Mouse (Mus musculus) brain, embryonic 14.5 days (tissue): ENCODE results near the gene Blm. TPM values are rescaled to one million over a fixed set of nuclear protein-coding genes. Genes with fewer than 3 reads are reported as not detected.

Experiments used
- DNase-seq: peaks from one replicate; pipeline ENCODE4 v3.0.0-alpha.2; 2011; ENCODE audit warnings: low read depth
- CTCF ChIP-seq: fragments of 200-500 bp; IDR thresholded peaks from 2 replicates; pipeline ENCODE4 v1.5.1; 2012; ENCODE audit warnings: inconsistent platforms, mild to moderate bottlenecking, moderate library complexity, borderline replicate concordance; ENCODE audit not compliant: insufficient read depth, insufficient read length; ENCODE audit errors: extremely low read depth
- POLR2A ChIP-seq: fragments of 200-500 bp; IDR thresholded peaks from 2 replicates; pipeline ENCODE4 v1.6.1; 2012; ENCODE audit warnings: mild to moderate bottlenecking, inconsistent platforms, borderline replicate concordance; ENCODE audit not compliant: poor library complexity, insufficient read depth, insufficient read length, severe bottlenecking; ENCODE audit errors: extremely low read depth
- polyA plus RNA-seq: library from polyadenylated mRNA; depleted of rRNA; stranded (reverse); fragments of >200 nt; gene quantifications from 2 replicates; pipeline ENCODE4 v1.2.3, GENCODE M21; 2012; rRNA removed

Blm gene
- 10.8 and 11.7 TPM in 2 replicates for polyA plus RNA-seq

DNA sequence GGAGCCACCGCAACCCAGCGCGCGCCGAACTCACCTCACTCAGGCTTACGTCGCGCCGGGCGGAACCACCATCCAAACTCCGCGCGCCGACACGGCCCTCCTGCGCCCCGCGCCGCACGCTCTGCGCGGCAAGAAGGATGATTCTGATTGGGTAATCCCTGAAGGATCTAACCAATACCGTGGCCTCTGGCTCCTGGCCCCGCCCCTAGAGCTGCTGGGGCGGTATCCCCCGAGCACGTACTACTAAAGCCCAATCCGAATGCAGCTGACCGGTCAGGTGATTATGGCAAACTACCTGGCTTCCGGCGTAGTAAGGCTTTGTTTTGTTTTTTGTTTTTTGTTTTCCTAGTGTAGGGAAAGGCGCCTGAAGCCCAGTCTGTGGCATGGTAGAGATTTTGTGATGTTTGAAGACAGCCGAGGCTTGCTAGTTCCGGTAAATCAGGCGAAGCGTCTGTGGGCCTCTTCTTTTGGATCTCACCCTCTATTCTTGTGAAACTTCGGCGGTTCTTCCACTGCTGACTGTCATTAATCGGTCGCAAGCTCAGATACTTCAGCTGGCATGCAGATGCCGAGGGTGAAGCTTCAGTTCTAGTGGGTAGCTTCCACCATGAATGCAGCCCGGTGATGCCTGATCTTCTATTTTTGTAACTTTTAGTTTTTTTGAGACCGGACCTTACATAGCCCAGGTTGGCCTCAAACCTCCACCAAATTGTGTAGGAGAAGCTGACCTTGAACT is at the start of gene Blm:
Gene Blm, minus strand, starts transcription at position 111 of the 736 bp plus-strand sequence.
- TF ChIP-seq CTCF (no peak), POLR2A (peak; percentile 77)
- peak; percentile 99 for DNase-seq

- peak; percentile 82 for TF ChIP-seq CTCF
- TF ChIP-seq POLR2A: no peak
- peak; percentile 85 for DNase-seq
Measured at GRCm38 (mm10) chr7:80583981-80584380, 49.1 kb upstream of the Blm start.

DNA sequence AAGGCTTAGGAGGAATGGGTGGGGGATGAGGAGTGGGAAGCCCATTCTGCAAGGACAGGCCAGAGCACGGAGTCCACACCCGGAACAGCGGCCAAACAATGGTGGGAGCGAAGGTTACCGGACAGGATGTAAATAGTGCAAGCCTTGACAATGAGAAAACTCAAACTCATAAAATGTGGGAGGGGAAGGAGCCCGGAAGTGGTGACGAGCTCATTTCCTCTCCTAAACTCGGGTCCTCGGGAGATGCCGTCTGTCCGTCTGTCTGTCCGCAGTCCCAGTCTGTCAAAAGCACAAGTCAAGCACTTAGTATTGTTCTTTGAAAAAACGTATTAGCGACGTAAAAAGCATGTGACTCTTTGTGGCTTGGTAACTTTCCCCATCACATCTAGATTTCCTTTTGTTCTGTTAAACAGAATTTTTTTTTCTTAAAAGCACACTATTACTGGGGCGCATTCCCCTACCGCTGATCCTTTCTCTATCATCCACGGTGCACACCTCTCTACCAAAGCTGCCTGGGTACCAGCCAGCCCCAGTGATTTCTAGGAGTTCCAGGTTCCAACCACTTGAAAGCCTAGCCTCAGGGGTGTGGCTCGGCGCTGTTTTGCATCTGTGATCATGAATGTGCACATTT is 48.0 kb upstream of the Blm start:
- no peak for TF ChIP-seq CTCF
- TF ChIP-seq POLR2A: no peak
- no peak for DNase-seq

GRCm38 (mm10) chr7:80580368-80580767 is 45.4 kb upstream of the Blm start:
- TF ChIP-seq CTCF (peak; percentile 36; the same call in 1 of the 2 replicates), POLR2A (no peak)
- DNase-seq: no peak

- TF ChIP-seq CTCF (no peak), POLR2A (no peak)
Measured at GRCm38 (mm10) chr7:80577417-80577980, 42.6 kb upstream of the Blm start.

DNA sequence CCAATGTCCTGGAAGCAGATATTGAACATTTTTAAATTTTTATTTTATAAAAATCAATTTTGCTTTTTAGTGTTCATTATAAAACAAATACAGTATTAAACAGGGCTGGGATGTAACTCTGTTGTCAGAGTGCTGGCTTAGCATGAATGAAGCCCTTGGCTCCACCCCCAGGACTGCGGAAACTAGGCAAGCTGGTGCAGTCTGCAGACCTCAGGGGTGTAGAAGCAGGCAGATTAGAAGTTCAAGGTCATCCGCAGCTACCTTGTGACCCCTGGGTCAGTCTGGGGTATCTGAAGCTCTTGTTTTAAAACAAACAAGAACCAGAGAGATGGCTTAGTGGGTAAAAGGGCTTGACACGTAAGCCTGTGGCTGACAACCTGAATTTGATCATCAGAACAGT is 41.7 kb upstream of the Blm start:
- DNase-seq: no peak
- TF ChIP-seq POLR2A (no peak), CTCF (no peak)

More at GRCm38 (mm10) chr7:80577417-80577980, 42.6 kb upstream of the Blm start:
- peak; percentile 70 for DNase-seq

DNA sequence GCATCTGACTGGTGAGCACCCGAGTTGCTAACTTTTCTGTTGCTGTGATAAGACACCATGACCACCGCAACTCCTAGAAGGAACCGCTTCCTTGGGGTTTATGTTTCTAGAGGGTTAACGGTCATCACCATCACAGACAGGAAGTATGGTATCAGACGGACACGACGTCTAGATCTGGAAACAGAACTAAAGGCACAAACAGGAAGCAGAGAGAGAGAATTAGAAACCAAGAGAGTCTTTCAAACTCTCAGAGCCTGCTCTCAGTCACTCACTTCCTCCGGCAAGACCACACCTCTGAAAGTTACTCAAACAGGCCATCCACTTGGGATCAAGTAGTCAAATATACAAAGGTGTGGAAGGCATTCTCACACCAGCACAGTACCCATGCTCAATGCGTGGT is 40.8 kb upstream of the Blm start:
- no peak for DNase-seq
- TF ChIP-seq POLR2A (no peak), CTCF (no peak)

DNA sequence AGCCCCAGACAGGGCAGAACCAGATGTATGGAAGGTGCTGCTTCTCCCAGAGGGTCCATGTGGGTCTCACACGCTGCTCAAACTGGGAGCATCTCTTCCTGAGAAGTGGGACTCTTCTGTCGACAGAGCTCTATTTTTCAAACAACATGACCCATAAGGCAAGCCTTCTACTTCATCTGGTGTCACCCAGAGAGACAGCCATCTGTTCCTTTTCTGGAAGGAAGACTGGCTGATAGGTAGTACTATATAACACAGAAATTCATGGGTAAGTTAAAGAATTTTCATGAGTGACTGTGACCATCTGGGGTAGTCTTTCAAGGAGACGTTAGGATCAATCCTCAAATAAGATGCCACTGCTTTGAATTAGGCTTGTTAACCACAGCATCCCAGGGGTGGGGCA is 38.2 kb upstream of the Blm start:
- peak; percentile 28 for DNase-seq
- TF ChIP-seq POLR2A (no peak), CTCF (no peak)

DNA sequence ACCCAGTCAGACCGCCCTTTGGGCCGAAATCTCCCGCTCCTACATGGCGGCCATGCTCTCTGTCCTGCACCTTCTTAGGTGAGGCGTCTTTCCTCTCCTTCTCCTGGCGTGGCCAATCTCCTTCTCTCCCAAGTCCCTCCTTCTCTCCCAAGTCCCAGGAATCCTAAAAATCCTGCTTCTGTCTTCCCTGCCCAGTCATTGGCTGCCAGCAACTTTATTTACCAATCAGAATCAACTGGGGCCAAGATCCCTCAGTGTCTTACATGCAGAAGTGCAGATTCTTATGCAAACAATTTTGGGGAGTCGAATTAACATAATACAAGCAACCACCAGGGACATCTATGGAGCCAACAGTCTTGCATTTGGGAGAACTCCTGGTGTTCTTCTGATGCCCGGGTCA is 33.1 kb upstream of the Blm start:
- TF ChIP-seq POLR2A (no peak), CTCF (no peak)
- no peak for DNase-seq

GRCm38 (mm10) chr7:80561931-80562330 is 27.0 kb upstream of the Blm start:
- DNase-seq: peak; percentile 11
- TF ChIP-seq CTCF (no peak), POLR2A (no peak)

DNA sequence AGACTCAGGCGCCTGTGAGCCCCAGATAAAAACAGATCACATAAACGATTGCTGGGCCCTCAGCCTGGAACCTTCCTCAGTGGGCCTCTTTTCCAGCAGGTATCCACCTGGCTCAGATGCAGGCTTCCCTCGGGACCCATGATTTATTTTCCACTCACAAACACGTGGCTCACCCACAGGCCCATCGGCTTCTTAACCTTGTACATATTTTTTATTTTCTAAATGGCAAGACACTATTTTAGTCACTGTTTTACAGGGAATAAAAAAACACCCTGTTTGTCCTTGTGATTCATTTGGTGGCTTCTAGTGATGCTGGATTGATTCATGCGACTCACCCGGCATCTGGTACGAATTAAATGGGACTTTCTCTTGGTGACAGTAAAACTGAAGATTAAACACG is 26.4 kb upstream of the Blm start:
- DNase-seq: no peak
- no peak for TF ChIP-seq POLR2A
- no peak for TF ChIP-seq CTCF

- no peak for DNase-seq
- no peak for TF ChIP-seq CTCF
- no peak for TF ChIP-seq POLR2A
Measured at GRCm38 (mm10) chr7:80558572-80558971, 23.7 kb upstream of the Blm start.

DNA sequence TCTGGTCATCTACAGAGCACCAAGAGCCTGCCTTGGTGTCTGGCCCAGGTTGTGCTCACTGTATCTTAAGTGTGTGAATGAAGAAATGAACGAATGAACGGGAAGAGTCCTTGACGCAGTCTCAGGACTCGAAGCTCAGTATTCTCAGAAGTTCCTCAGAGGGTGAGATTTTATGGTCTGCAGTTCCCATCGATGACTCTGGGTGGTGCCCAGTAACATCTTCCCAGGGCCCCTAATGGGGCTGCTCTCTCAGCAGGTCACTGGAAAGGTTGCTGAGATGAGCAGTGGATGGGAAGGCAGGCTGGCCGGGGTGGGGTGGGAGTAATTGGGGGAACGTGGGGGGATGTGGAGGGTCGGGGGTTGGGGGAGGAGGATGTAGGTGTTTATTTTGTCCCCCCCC is 23.2 kb upstream of the Blm start:
- TF ChIP-seq CTCF (no peak), POLR2A (no peak)
- no peak for DNase-seq
